Mouse (Mus musculus): ENCODE measurements around the gene Stard3. TPM values are rescaled to one million over a fixed set of nuclear protein-coding genes. Genes with fewer than 3 reads are reported as not detected.
A peak's percentile ranks its signal among the peaks of the same experiment; 100 is the strongest.

Gene Stard3
- total RNA-seq (2018; cell fraction: chromatin; rRNA removed): 100 to 1,000 TPM in 23 of 26 experiments, 10 to 100 TPM in 3; 73.9 to 360 (median 196) TPM
- 100 to 1,000 TPM in 12 of 26 experiments, 10 to 100 TPM in 14; 41.3 to 161 (median 80.8) TPM for total RNA-seq (2018; cell fraction: cytosol; rRNA removed)
- total RNA-seq (2018; cell fraction: nucleus; rRNA removed): 100 to 1,000 TPM in 21 of 26 experiments, 10 to 100 TPM in 5; 73.3 to 269 (median 171) TPM
- polyA plus RNA-seq (2018): 39.6 to 84.6 TPM (median 53.0 TPM) in 3 replicates

GRCm38 (mm10) chr11:98358161-98359083 lies at the start of gene Stard3:
Gene Stard3 (plus strand): TSS chr11:98358368.
- peaks cover 7% of the 10 kb centered on the region; the same call in 1 of the 2 replicates for H3K36me3 ChIP-seq (ENCODE audit: inconsistent target)
- peak within 1 kb of the TSS; percentile 89 for H3K4me3 ChIP-seq (ENCODE audit: inconsistent target)
- peak within 1 kb of the TSS; percentile 94 for H3K27ac ChIP-seq
- H3K79me2 ChIP-seq (ENCODE audit: inconsistent target): peaks cover 51% of the 10 kb centered on the region
- 2% methylated on average over 59 of the region's 60 CpGs for WGBS (ENCODE audit: missing documents)

GRCm38 (mm10) chr11:98313790-98314323 lies 44.3 kb upstream of the Stard3 start:
- 2% methylated on average over 23 of the region's 26 CpGs for WGBS (ENCODE audit: missing documents)
- H3K4me3 ChIP-seq (ENCODE audit: inconsistent target): no peak overlapping the region
- H3K36me3 ChIP-seq (ENCODE audit: inconsistent target): no peaks in the 10 kb centered on the region
- H3K27ac ChIP-seq: no peak overlapping the region
- no peaks in the 10 kb centered on the region for H3K79me2 ChIP-seq (ENCODE audit: inconsistent target)

- no peaks in the 10 kb centered on the region for H3K36me3 ChIP-seq (ENCODE audit: inconsistent target)
- WGBS (ENCODE audit: missing documents): 7% methylated on average over 7 of the region's 7 CpGs
- H3K4me3 ChIP-seq (ENCODE audit: inconsistent target): no peak overlapping the region
- H3K27ac ChIP-seq: no peak overlapping the region
- no peaks in the 10 kb centered on the region for H3K79me2 ChIP-seq (ENCODE audit: inconsistent target)
Observed at GRCm38 (mm10) chr11:98317479-98317878, 40.7 kb upstream of the Stard3 start.

- Histone ChIP-seq H3K79me2 (ENCODE audit: inconsistent target) (no peaks in the 10 kb centered on the region), H3K36me3 (ENCODE audit: inconsistent target) (no peaks in the 10 kb centered on the region)
- WGBS (ENCODE audit: missing documents): 5% methylated on average over 13 of the region's 14 CpGs
Observed at GRCm38 (mm10) chr11:98318421-98319116, 39.6 kb upstream of the Stard3 start.

GRCm38 (mm10) chr11:98319120-98319519 lies 39.0 kb upstream of the Stard3 start:
- no peak overlapping the region for H3K4me3 ChIP-seq (ENCODE audit: inconsistent target)
- no peak overlapping the region for H3K27ac ChIP-seq
- no peaks in the 10 kb centered on the region for H3K79me2 ChIP-seq (ENCODE audit: inconsistent target)
- no peaks in the 10 kb centered on the region for H3K36me3 ChIP-seq (ENCODE audit: inconsistent target)
- 8% methylated on average over 15 of the region's 15 CpGs for WGBS (ENCODE audit: missing documents)

More at GRCm38 (mm10) chr11:98318421-98319116, 39.6 kb upstream of the Stard3 start:
- no peak overlapping the region for H3K4me3 ChIP-seq (ENCODE audit: inconsistent target)
- H3K27ac ChIP-seq: no peak overlapping the region

- H3K4me3 ChIP-seq (ENCODE audit: inconsistent target): no peak overlapping the region
- H3K79me2 ChIP-seq (ENCODE audit: inconsistent target): no peaks in the 10 kb centered on the region
- H3K36me3 ChIP-seq (ENCODE audit: inconsistent target): no peaks in the 10 kb centered on the region
- 14% methylated on average over 4 of the region's 4 CpGs for WGBS (ENCODE audit: missing documents)
- no peak overlapping the region for H3K27ac ChIP-seq
Observed at GRCm38 (mm10) chr11:98319544-98319943, 38.6 kb upstream of the Stard3 start.

GRCm38 (mm10) chr11:98319944-98320343 lies 38.2 kb upstream of the Stard3 start:
- Histone ChIP-seq H3K27ac (no peak overlapping the region), H3K36me3 (ENCODE audit: inconsistent target) (no peaks in the 10 kb centered on the region), H3K4me3 (ENCODE audit: inconsistent target) (no peak overlapping the region), H3K79me2 (ENCODE audit: inconsistent target) (no peaks in the 10 kb centered on the region)
- WGBS (ENCODE audit: missing documents): 32% methylated on average over 2 of the region's 2 CpGs

- no peaks in the 10 kb centered on the region for H3K36me3 ChIP-seq (ENCODE audit: inconsistent target)
Observed at GRCm38 (mm10) chr11:98320381-98320780, 37.8 kb upstream of the Stard3 start.

GRCm38 (mm10) chr11:98320806-98321676 lies 37.1 kb upstream of the Stard3 start:
- no peak overlapping the region for H3K4me3 ChIP-seq (ENCODE audit: inconsistent target)
- no peak overlapping the region for H3K27ac ChIP-seq
- 5% methylated on average over 29 of the region's 30 CpGs for WGBS (ENCODE audit: missing documents)
- no peaks in the 10 kb centered on the region for H3K79me2 ChIP-seq (ENCODE audit: inconsistent target)
- no peaks in the 10 kb centered on the region for H3K36me3 ChIP-seq (ENCODE audit: inconsistent target)

More at GRCm38 (mm10) chr11:98320381-98320780, 37.8 kb upstream of the Stard3 start:
- Histone ChIP-seq H3K79me2 (ENCODE audit: inconsistent target) (no peaks in the 10 kb centered on the region), H3K4me3 (ENCODE audit: inconsistent target) (no peak overlapping the region), H3K27ac (no peak overlapping the region)
- WGBS (ENCODE audit: missing documents): 13% methylated on average over 12 of the region's 12 CpGs

GRCm38 (mm10) chr11:98321677-98322003 lies 36.5 kb upstream of the Stard3 start:
- no peaks in the 10 kb centered on the region for H3K79me2 ChIP-seq (ENCODE audit: inconsistent target)
- 13% methylated on average over 5 of the region's 5 CpGs for WGBS (ENCODE audit: missing documents)
- H3K27ac ChIP-seq: no peak overlapping the region
- no peak overlapping the region for H3K4me3 ChIP-seq (ENCODE audit: inconsistent target)
- H3K36me3 ChIP-seq (ENCODE audit: inconsistent target): no peaks in the 10 kb centered on the region

GRCm38 (mm10) chr11:98322159-98322558 lies 36.0 kb upstream of the Stard3 start:
- Histone ChIP-seq H3K36me3 (ENCODE audit: inconsistent target) (no peaks in the 10 kb centered on the region), H3K4me3 (ENCODE audit: inconsistent target) (no peak overlapping the region), H3K27ac (no peak overlapping the region), H3K79me2 (ENCODE audit: inconsistent target) (no peaks in the 10 kb centered on the region)
- WGBS (ENCODE audit: missing documents): 11% methylated on average over 1 of the region's 1 CpGs

- no peaks in the 10 kb centered on the region for H3K79me2 ChIP-seq (ENCODE audit: inconsistent target)
- WGBS (ENCODE audit: missing documents): 10% methylated on average over 10 of the region's 10 CpGs
Observed at GRCm38 (mm10) chr11:98323136-98323866, 34.9 kb upstream of the Stard3 start.

GRCm38 (mm10) chr11:98323933-98324332 lies 34.2 kb upstream of the Stard3 start:
- Histone ChIP-seq H3K4me3 (ENCODE audit: inconsistent target) (no peak overlapping the region), H3K36me3 (ENCODE audit: inconsistent target) (no peaks in the 10 kb centered on the region), H3K79me2 (ENCODE audit: inconsistent target) (no peaks in the 10 kb centered on the region), H3K27ac (no peak overlapping the region)
- WGBS (ENCODE audit: missing documents): 2% methylated on average over 9 of the region's 9 CpGs

More at GRCm38 (mm10) chr11:98323136-98323866, 34.9 kb upstream of the Stard3 start:
- H3K27ac ChIP-seq: no peak overlapping the region
- no peak overlapping the region for H3K4me3 ChIP-seq (ENCODE audit: inconsistent target)
- no peaks in the 10 kb centered on the region for H3K36me3 ChIP-seq (ENCODE audit: inconsistent target)

Data from macrophage (primary cell).